8 mouse cellular contexts compared by ENCODE assay signal in the genomic region with DNA sequence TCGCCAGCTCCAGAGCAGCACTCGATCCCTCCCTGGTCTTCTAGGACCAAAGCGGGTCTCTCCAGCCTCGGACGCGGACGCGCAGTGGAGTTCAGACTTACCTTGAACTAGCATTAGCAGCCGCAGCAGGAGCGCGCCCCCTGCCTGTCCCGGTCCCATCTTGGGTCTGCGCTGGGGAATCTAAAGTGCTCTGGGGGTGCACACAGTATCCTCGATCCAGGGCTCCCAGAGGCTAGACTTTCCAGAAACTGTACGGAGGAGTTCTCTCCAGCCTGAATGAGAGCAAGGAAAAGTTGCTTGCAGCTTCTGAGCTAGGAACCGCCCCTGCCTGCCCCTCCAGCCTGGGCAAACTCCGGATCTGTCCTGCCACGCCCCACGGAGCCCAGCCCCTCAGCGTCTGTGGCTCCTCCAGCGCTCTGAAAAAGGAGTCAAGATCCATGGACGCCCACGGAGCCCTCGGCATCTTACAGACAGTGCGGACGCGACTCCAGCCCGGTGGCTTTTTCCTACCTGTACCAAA. TPM values are rescaled to one million over a fixed set of nuclear protein-coding genes. Genes with fewer than 3 reads are reported as not detected.
DNase-seq lines count a peak whose midpoint lies in the region; ATAC-seq and TF ChIP-seq lines count a peak whose summit lies in the region.

TSS of gene Itga2 (minus strand) at position 326 of the 520 bp plus-strand sequence.

- H3K9ac ChIP-seq in forebrain, embryonic 11.5 days (ENCODE audit: low read length), result peak within 1 kb of the TSS; percentile 48
- peak within 1 kb of the TSS; percentile 50 for H3K9ac ChIP-seq in heart, embryonic 15.5 days
- H3K9ac ChIP-seq in kidney, postnatal 0 days (ENCODE audit: low read depth, low read length), result peak within 1 kb of the TSS; percentile 50
- peak within 1 kb of the TSS; percentile 63 for H3K9ac ChIP-seq in neural tube, embryonic 13.5 days

- H3K36me3 ChIP-seq in forebrain, embryonic 11.5 days (ENCODE audit: control insufficient read depth, insufficient read depth, low read length), result no peaks in the 10 kb centered on the region
- no peaks in the 10 kb centered on the region for H3K36me3 ChIP-seq in heart, embryonic 15.5 days
- no peaks in the 10 kb centered on the region for H3K36me3 ChIP-seq in kidney, postnatal 0 days (ENCODE audit: insufficient read depth, low read length)
- H3K36me3 ChIP-seq in neural tube, embryonic 13.5 days, result no peaks in the 10 kb centered on the region
- no peaks in the 10 kb centered on the region for H3K36me3 ChIP-seq in testis, adult 2 months (ENCODE audit: control insufficient read depth, insufficient read depth, low read length)

- no peak for TF ChIP-seq POLR2A in testis, adult 2 months (IDR thresholded peaks at IDR 0.05; ENCODE audit: control insufficient read depth, low read depth, low read length)

- peak; percentile 68 for TF ChIP-seq CTCF in kidney, postnatal 0 days (IDR thresholded peaks at IDR 0.05; ENCODE audit: low read depth)
- TF ChIP-seq CTCF in testis, adult 2 months (IDR thresholded peaks at IDR 0.05; ENCODE audit: control insufficient read depth, insufficient read depth, insufficient replicate concordance, low read depth, low read length), result no peak

- H3K4me3 ChIP-seq in forebrain, embryonic 11.5 days (ENCODE audit: low read depth, low read length), result peak within 1 kb of the TSS; percentile 31
- H3K4me3 ChIP-seq in heart, embryonic 15.5 days, result peak within 1 kb of the TSS; percentile 57
- H3K4me3 ChIP-seq in kidney, postnatal 0 days (replicated peaks; ENCODE audit: low read depth, low read length), result peak within 1 kb of the TSS; percentile 45
- peak within 1 kb of the TSS; percentile 41 for H3K4me3 ChIP-seq in neural tube, embryonic 13.5 days
- peak within 1 kb of the TSS; percentile 28 for H3K4me3 ChIP-seq in testis, adult 2 months (ENCODE audit: control insufficient read depth, low read depth, low read length)

- WGBS in forebrain, embryonic 11.5 days, result 3% methylated on average over 28 of the region's 28 CpGs
- under 1% methylated on average over 28 of the region's 28 CpGs for WGBS in heart, embryonic 15.5 days
- under 1% methylated on average over 28 of the region's 28 CpGs for WGBS in kidney, postnatal 0 days
- 2% methylated on average over 28 of the region's 28 CpGs for WGBS in neural tube, embryonic 13.5 days

- peak; percentile 58 to 64 for DNase-seq in B cell, adult 2 months
- DNase-seq in adrenal gland, postnatal 10 days, result peak; percentile 82
- DNase-seq in forebrain, embryonic 11.5 days (ENCODE audit: low spot score), result peak; percentile 79
- peak; percentile 74 for DNase-seq in kidney, postnatal 0 days (ENCODE audit: low spot score)
- DNase-seq in lung, adult 18-20 months, result peak; percentile 68 to 72

- 0 out of 2 replicates have a peak, but pooled peaks cover 7% of the 10 kb centered on the region for H3K4me1 ChIP-seq in forebrain, embryonic 11.5 days (replicated peaks; ENCODE audit: control insufficient read depth, insufficient read depth, low read length)
- H3K4me1 ChIP-seq in heart, embryonic 15.5 days (replicated peaks), result peaks cover 15% of the 10 kb centered on the region
- peaks cover 3% of the 10 kb centered on the region; the same call in 1 of the 2 replicates for H3K4me1 ChIP-seq in kidney, postnatal 0 days (replicated peaks; ENCODE audit: insufficient read depth, low read length)
- H3K4me1 ChIP-seq in neural tube, embryonic 13.5 days (replicated peaks), result peaks cover 14% of the 10 kb centered on the region
- H3K4me1 ChIP-seq in testis, adult 2 months (ENCODE audit: control insufficient read depth, insufficient read depth, low read length), result peaks cover 4% of the 10 kb centered on the region

- peak; percentile 85 for ATAC-seq in forebrain, embryonic 11.5 days (replicated peaks; ENCODE audit: low FRiP score)
- ATAC-seq in heart, embryonic 15.5 days (replicated peaks; ENCODE audit: insufficient number of reproducible peaks, insufficient read depth, low FRiP score, low read depth), result peak; percentile 86
- ATAC-seq in kidney, postnatal 0 days (replicated peaks; ENCODE audit: low FRiP score, low read depth), result peak; percentile 79
- ATAC-seq in neural tube, embryonic 13.5 days (ENCODE audit: low read depth), result peak; percentile 84

- no peak within 1 kb of the TSS for H3K27ac ChIP-seq in forebrain, embryonic 11.5 days (ENCODE audit: low read depth, low read length)
- peak within 1 kb of the TSS; percentile 55 for H3K27ac ChIP-seq in heart, embryonic 15.5 days
- H3K27ac ChIP-seq in kidney, postnatal 0 days, result no peak within 1 kb of the TSS
- H3K27ac ChIP-seq in neural tube, embryonic 13.5 days (replicated peaks), result peak within 1 kb of the TSS; percentile 52; the same call in 1 of the 2 replicates
- H3K27ac ChIP-seq in testis, adult 2 months (ENCODE audit: control insufficient read depth, insufficient read depth, low read depth, low read length), result no peak within 1 kb of the TSS

- no peaks in the 10 kb centered on the region; the same call in 1 of the 2 replicates for H3K27me3 ChIP-seq in forebrain, embryonic 11.5 days (ENCODE audit: control insufficient read depth, insufficient read depth, low read length)
- H3K27me3 ChIP-seq in heart, embryonic 15.5 days, result no peaks in the 10 kb centered on the region
- H3K27me3 ChIP-seq in kidney, postnatal 0 days (ENCODE audit: insufficient read depth, low read length), result no peaks in the 10 kb centered on the region
- H3K27me3 ChIP-seq in neural tube, embryonic 13.5 days, result peaks cover 25% of the 10 kb centered on the region
- H3K27me3 ChIP-seq in testis, adult 2 months (ENCODE audit: control insufficient read depth, insufficient read depth, low read length), result no peaks in the 10 kb centered on the region; the same call in 1 of the 2 replicates

- H3K9me3 ChIP-seq in forebrain, embryonic 11.5 days (ENCODE audit: control insufficient read depth, low read length), result no peaks in the 10 kb centered on the region
- H3K9me3 ChIP-seq in heart, embryonic 15.5 days (replicated peaks), result no peaks in the 10 kb centered on the region
- no peaks in the 10 kb centered on the region for H3K9me3 ChIP-seq in kidney, postnatal 0 days (replicated peaks; ENCODE audit: low read length)
- no peaks in the 10 kb centered on the region for H3K9me3 ChIP-seq in neural tube, embryonic 13.5 days

- peak within 1 kb of the TSS; percentile 71 for H3K4me2 ChIP-seq in forebrain, embryonic 11.5 days (ENCODE audit: low read depth, low read length, severe bottlenecking)
- peak within 1 kb of the TSS; percentile 85 for H3K4me2 ChIP-seq in heart, embryonic 15.5 days
- H3K4me2 ChIP-seq in kidney, postnatal 0 days (ENCODE audit: low read length), result peak within 1 kb of the TSS; percentile 86
- H3K4me2 ChIP-seq in neural tube, embryonic 13.5 days, result peak within 1 kb of the TSS; percentile 73

RNA-seq across cellular contexts. Expression of gene Itga2, which starts in this region (rescaled TPM):
- total RNA-seq in adrenal gland, postnatal 10 days (2021), result 1 to 10 TPM; 4.4 to 4.7 TPM
- polyA plus RNA-seq in forebrain, embryonic 11.5 days (2014; fragmentation: Nextera tagmentation; extraction: Ambion mirVana), result 1.6 and 1.7 TPM in 2 replicates
- 1.7 and 4.1 TPM in 2 replicates for polyA plus RNA-seq in heart, embryonic 15.5 days (2015; fragmentation: Nextera tagmentation; extraction: Ambion mirVana)
- polyA plus RNA-seq in kidney, postnatal 0 days (2015; fragmentation: Nextera tagmentation; extraction: Ambion mirVana), result 1.9 and 2.3 TPM in 2 replicates
- 2.0 and 2.9 TPM in 2 replicates for polyA plus RNA-seq in neural tube, embryonic 13.5 days (2015; fragmentation: Nextera tagmentation; extraction: Ambion mirVana)
- 0.47 and 0.55 TPM in 2 replicates for polyA plus RNA-seq in testis, adult 2 months (2012; rRNA removed)

Comparison
In these comparisons a context has a peak if more than half of its experiments do, and no peak if none do; other contexts are left out.
1. H3K27ac ChIP-seq: peak in heart, embryonic 15.5 days (single experiment) and neural tube, embryonic 13.5 days (single experiment); none in forebrain, embryonic 11.5 days (single experiment), kidney, postnatal 0 days (single experiment) and testis, adult 2 months (single experiment).
2. Peak in every context shown above with its lines, with median percentiles within 50 percentile points of each other: DNase-seq, ATAC-seq, H3K4me2 ChIP-seq, H3K4me3 ChIP-seq and H3K9ac ChIP-seq.